Mouse (Mus musculus) intestine, embryonic 14.5 days (tissue): ENCODE data around the gene Tmigd1. TPM values are rescaled to one million over a fixed set of nuclear protein-coding genes. Genes with fewer than 3 reads are reported as not detected.
A peak's percentile ranks its signal among the peaks of the same experiment; 100 is the strongest.

Experiments used
- ATAC-seq: fragments of 200-750 bp; cut with Nextera tagmentation; replicated peaks from 2 replicates; pipeline ENCODE4 v1.8.0; 2017; ENCODE audit warnings: low read depth, moderate number of reproducible peaks, moderate TSS enrichment, moderate library complexity; ENCODE audit not compliant: low FRiP score, low TSS enrichment
- DNase-seq: peaks from one replicate; pipeline ENCODE4 v3.0.0-alpha.2; 2018; ENCODE audit warnings: low spot score
- H3K27ac ChIP-seq: fragments of 300-500 bp; sonication (generic); 2 replicates; pipeline ENCODE4 v1.5.1; 2014; ENCODE audit warnings: low read depth, mild to moderate bottlenecking, control low read depth
- H3K27me3 ChIP-seq: fragments of 300-500 bp; sonication (generic); replicated peaks from 2 replicates; pipeline ENCODE4 v1.6.1; 2014; ENCODE audit warnings: low read length, control low read depth; ENCODE audit not compliant: control insufficient read depth, insufficient read depth
- H3K36me3 ChIP-seq: fragments of 300-500 bp; sonication (generic); 2 replicates; pipeline ENCODE4 v1.6.1; 2014; ENCODE audit warnings: low read length, control low read depth; ENCODE audit not compliant: control insufficient read depth, insufficient read depth
- H3K4me1 ChIP-seq: fragments of 300-500 bp; sonication (generic); replicated peaks from 2 replicates; pipeline ENCODE4 v1.6.1; 2014; ENCODE audit warnings: low read length, control low read depth, mixed read lengths; ENCODE audit not compliant: control insufficient read depth, insufficient read depth
- H3K4me2 ChIP-seq: fragments of 300-500 bp; sonication (generic); 2 replicates; pipeline ENCODE4 v1.6.1; 2014; ENCODE audit warnings: low read length
- H3K4me3 ChIP-seq: fragments of 300-500 bp; sonication (generic); 2 replicates; pipeline ENCODE4 v1.5.1; 2014; ENCODE audit warnings: low read depth, low read length, control low read depth, mixed read lengths
- H3K9ac ChIP-seq: fragments of 300-500 bp; sonication (generic); 2 replicates; pipeline ENCODE4 v1.6.1; 2014; ENCODE audit warnings: mild to moderate bottlenecking, low read length
- H3K9me3 ChIP-seq: fragments of 300-500 bp; sonication (generic); 2 replicates; pipeline ENCODE4 v1.6.1; 2016; ENCODE audit warnings: low read length, control low read depth; ENCODE audit not compliant: control insufficient read depth
- WGBS: fragments of 180-500 bp; shearing (Covaris S2); extraction: QIAGEN DNeasy Blood & Tissue Kit; methylation state at CpG from one replicate; pipeline ENCODE4 v1.1.7; 2014; 5-methylcytosine and 5-hydroxymethylcytosine counted together
- polyA plus RNA-seq: library from polyadenylated mRNA; unstranded; fragments of >200 nt; fragmentation: Nextera tagmentation; extraction: Ambion mirVana; gene quantifications from 2 replicates; pipeline ENCODE4 v1.2.1, GENCODE M21; 2014

Tmigd1 gene
- polyA plus RNA-seq, result 0.26 and 0.43 TPM in 2 replicates

DNA sequence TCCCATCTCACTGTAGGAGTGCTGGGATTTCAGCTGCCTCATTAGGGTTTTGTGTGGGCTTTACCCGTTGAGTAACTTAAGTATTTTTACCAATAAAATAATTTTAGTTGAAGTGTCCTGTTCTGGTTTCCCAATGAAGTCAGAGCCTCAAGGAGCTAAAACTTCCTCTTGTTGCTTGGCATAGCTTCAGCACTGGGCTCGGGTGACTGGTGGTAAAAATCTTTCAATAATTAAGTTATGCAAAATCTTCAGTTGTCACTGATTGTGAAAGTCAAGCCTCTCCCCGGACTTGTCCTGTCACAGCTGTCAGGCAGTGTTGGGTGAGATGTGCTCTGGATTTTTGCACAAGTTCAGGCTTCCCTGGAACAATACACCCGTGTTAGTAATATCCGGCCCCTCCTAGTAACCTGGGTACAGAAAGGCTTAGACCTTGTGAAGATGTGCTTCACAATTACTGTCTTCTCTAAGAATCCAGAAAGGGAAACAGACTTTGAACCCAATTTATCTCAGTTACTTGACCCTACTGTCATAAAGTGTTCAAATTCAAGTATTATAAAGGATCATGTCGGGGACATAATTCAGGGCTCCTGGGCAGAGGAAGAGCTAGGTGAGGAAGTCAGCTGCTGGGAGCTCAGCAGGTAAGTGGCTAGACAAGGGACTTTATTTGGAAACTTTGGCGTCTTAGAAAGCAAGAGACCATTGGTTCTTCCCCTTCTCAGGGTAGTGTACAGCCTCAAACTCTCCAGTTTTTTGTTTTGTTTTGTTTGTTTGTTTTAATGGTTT lies at the start of gene Tmigd1:
Gene Tmigd1, plus strand, starts transcription at position 581 of the 783 bp plus-strand sequence.
- Histone ChIP-seq H3K9ac (no peak within 1 kb of the TSS), H3K4me2 (no peak within 1 kb of the TSS), H3K9me3 (no peaks in the 10 kb centered on the region), H3K36me3 (no peaks in the 10 kb centered on the region), H3K4me1 (peaks cover 3% of the 10 kb centered on the region; the same call in 1 of the 2 replicates), H3K27ac (no peak within 1 kb of the TSS), H3K27me3 (no peaks in the 10 kb centered on the region), H3K4me3 (no peak within 1 kb of the TSS)
- no peak for ATAC-seq
- no peak for DNase-seq
- WGBS, result 62% methylated on average over 7 of the region's 7 CpGs

GRCm38 (mm10) chr11:76854475-76855341 lies 47.3 kb upstream of the Tmigd1 start:
- WGBS, result 60% methylated on average over 17 of the region's 17 CpGs
- DNase-seq, result peak; percentile 63
- ATAC-seq, result peak; percentile 60

GRCm38 (mm10) chr11:76856601-76857000 lies 45.4 kb upstream of the Tmigd1 start:
- Histone ChIP-seq H3K4me1 (no peaks in the 10 kb centered on the region), H3K9me3 (no peaks in the 10 kb centered on the region), H3K27ac (no peak overlapping the region), H3K4me3 (no peak overlapping the region), H3K9ac (no peak overlapping the region), H3K36me3 (no peaks in the 10 kb centered on the region), H3K27me3 (no peaks in the 10 kb centered on the region), H3K4me2 (no peak overlapping the region)
- ATAC-seq (no peak), DNase-seq (no peak)
- WGBS, result 79% methylated on average over 2 of the region's 2 CpGs

More at GRCm38 (mm10) chr11:76854475-76855341, 47.3 kb upstream of the Tmigd1 start:
- Histone ChIP-seq H3K36me3 (no peaks in the 10 kb centered on the region), H3K4me2 (peak overlapping the region; percentile 24), H3K4me1 (no peaks in the 10 kb centered on the region), H3K9ac (no peak overlapping the region), H3K4me3 (no peak overlapping the region), H3K9me3 (no peaks in the 10 kb centered on the region), H3K27ac (peak overlapping the region; percentile 20), H3K27me3 (no peaks in the 10 kb centered on the region)

- no peak overlapping the region for H3K4me3 ChIP-seq
These were observed 44.8 kb upstream of the Tmigd1 start for GRCm38 (mm10) chr11:76857111-76857510.

DNA sequence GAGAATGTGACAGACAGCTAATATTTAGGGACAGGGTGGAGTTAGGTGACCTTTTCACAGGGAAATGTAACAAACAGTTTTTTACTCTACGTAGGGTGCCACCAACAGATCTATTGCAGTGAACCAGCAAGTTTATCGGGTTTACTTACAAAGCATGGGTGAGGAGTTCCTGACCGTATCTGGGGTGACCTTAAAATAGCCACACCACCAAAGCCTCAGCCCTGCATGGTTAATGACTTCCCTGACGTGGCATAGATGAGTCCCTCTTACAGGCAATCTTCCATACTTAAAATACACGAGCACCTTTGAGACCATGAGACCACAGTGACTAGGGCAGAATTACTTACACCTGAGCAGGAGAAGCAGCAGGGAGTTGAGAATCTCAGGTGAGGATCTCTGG lies 43.2 kb upstream of the Tmigd1 start:
- Histone ChIP-seq H3K4me1 (no peaks in the 10 kb centered on the region), H3K4me3 (no peak overlapping the region), H3K36me3 (no peaks in the 10 kb centered on the region), H3K9ac (no peak overlapping the region), H3K9me3 (no peaks in the 10 kb centered on the region), H3K4me2 (no peak overlapping the region), H3K27ac (no peak overlapping the region), H3K27me3 (no peaks in the 10 kb centered on the region)
- 63% methylated on average over 5 of the region's 5 CpGs for WGBS
- no peak for ATAC-seq
- no peak for DNase-seq

More at GRCm38 (mm10) chr11:76857111-76857510, 44.8 kb upstream of the Tmigd1 start:
- H3K9ac ChIP-seq, result no peak overlapping the region
- H3K27ac ChIP-seq, result no peak overlapping the region
- no peaks in the 10 kb centered on the region for H3K27me3 ChIP-seq
- H3K4me1 ChIP-seq, result no peaks in the 10 kb centered on the region
- no peak for ATAC-seq
- no peak for DNase-seq
- 68% methylated on average over 7 of the region's 7 CpGs for WGBS
- H3K4me2 ChIP-seq, result no peak overlapping the region
- no peaks in the 10 kb centered on the region for H3K36me3 ChIP-seq
- H3K9me3 ChIP-seq, result no peaks in the 10 kb centered on the region

- Histone ChIP-seq H3K27me3 (no peaks in the 10 kb centered on the region), H3K36me3 (no peaks in the 10 kb centered on the region), H3K4me3 (no peak overlapping the region), H3K9ac (no peak overlapping the region), H3K4me1 (no peaks in the 10 kb centered on the region), H3K4me2 (no peak overlapping the region), H3K9me3 (no peaks in the 10 kb centered on the region), H3K27ac (no peak overlapping the region)
- DNase-seq, result no peak
- ATAC-seq, result no peak
- WGBS, result 63% methylated on average over 5 of the region's 5 CpGs
These were observed 42.7 kb upstream of the Tmigd1 start for GRCm38 (mm10) chr11:76859261-76859660.

DNA sequence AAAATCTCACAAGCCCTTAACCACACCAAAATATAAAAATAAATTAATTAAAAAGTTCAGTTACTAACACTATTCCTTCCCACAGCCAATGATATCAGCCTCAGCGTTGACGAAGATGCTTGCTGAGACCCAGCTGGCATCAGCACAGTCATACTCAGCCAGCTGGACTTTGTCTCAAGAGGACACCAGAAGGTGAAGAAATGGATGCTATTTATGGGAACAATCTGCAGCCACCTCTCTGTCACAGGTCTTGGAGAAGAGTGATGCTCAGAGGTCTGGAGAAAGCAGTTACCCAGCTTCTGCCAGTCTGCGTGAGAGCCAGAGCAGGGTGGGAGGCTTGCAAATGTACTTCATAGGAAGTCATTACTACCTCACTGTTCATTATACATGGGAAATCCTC lies 40.8 kb upstream of the Tmigd1 start:
- ATAC-seq (no peak), DNase-seq (no peak)
- no peaks in the 10 kb centered on the region for H3K36me3 ChIP-seq
- no peak overlapping the region for H3K4me2 ChIP-seq
- no peak overlapping the region for H3K9ac ChIP-seq
- no peaks in the 10 kb centered on the region for H3K4me1 ChIP-seq
- no peaks in the 10 kb centered on the region for H3K9me3 ChIP-seq
- no peaks in the 10 kb centered on the region for H3K27me3 ChIP-seq
- no peak overlapping the region for H3K27ac ChIP-seq
- H3K4me3 ChIP-seq, result no peak overlapping the region
- WGBS, result 83% methylated on average over 3 of the region's 3 CpGs

DNA sequence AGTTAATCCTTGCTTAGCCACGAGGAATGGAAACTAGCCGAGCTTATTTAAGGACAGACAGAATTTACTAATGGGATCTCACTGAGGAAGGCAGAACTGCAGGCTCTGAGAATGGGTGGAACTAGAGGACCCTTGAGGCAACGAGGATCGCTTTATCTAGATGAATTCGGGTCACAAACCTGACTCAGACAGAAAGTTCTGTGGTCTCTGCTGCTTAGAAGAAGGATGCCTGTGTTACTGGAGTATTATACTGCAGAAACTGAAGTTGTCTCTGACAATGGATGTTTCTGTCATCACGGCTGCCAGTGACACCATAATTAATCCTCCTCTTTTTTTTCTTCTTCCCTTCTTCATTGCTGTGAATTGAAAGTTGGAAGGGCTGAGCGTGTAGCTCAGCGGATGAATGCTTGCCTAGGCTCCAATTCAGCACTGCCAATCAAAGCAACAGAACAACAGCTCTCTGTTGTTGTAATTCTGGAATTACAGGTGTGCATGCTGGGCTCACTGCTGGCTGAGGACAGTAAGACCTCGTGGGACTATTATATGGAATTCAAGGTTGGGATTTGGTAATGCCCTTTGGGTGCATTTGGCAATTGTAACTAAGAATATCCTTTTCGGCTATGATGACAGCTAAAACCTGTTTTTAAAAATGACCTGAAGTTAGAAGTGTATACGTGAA lies 29.3 kb upstream of the Tmigd1 start:
- Histone ChIP-seq H3K36me3 (no peaks in the 10 kb centered on the region), H3K4me2 (no peak overlapping the region), H3K4me3 (no peak overlapping the region), H3K27ac (no peak overlapping the region), H3K27me3 (no peaks in the 10 kb centered on the region), H3K4me1 (no peaks in the 10 kb centered on the region), H3K9me3 (no peaks in the 10 kb centered on the region), H3K9ac (no peak overlapping the region)
- DNase-seq (no peak), ATAC-seq (no peak)
- WGBS, result 74% methylated on average over 11 of the region's 11 CpGs
